Mouse (Mus musculus) heart, adult 9 months (tissue): ENCODE measurements around the gene Hist1h2bc.
"Not testable (repeated sequence)": the region's sequence is repeated elsewhere in the genome, so short reads cannot be mapped to it uniquely, and the experiment has no call there.

Source experiments
- DNase-seq, 2 experiments: peaks; one replicate each; pipeline ENCODE4 v3.0.0; 2022; ENCODE audit warnings: low spot score in 2 of 2

Gene Hist1h2bc

GRCm38 (mm10) chr13:23683755-23684281 is at the start of gene Hist1h2bc, which contains the start of gene Hist1h2ac:
Gene Hist1h2bc (plus strand): TSS chr13:23684199.
Gene Hist1h2ac (minus strand): TSS chr13:23683948.
- peak; percentile 94 to 99 for DNase-seq

- DNase-seq = no peak
Observed at GRCm38 (mm10) chr13:23659636-23660366, 24.2 kb upstream of the Hist1h2bc start.

DNA sequence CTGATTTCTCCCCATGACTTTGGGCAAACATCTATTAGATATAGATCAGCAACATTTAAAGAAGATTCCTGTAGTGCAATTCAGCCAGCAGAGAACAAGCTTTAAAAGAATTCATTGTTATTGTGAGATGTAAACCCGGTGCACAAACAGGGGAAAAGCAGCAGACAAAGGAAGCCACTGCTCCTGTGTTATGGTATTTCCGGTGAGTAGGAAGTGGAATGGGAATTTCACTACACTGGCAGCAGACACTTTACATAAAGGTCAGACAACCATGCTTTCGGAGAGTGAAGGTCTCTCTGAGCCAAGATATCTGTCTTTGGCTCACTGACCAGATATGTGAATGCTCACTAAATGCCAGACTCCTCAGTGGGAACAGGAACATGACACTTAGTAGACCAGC is 21.5 kb upstream of the Hist1h2bc start:
- DNase-seq = no peak

DNA sequence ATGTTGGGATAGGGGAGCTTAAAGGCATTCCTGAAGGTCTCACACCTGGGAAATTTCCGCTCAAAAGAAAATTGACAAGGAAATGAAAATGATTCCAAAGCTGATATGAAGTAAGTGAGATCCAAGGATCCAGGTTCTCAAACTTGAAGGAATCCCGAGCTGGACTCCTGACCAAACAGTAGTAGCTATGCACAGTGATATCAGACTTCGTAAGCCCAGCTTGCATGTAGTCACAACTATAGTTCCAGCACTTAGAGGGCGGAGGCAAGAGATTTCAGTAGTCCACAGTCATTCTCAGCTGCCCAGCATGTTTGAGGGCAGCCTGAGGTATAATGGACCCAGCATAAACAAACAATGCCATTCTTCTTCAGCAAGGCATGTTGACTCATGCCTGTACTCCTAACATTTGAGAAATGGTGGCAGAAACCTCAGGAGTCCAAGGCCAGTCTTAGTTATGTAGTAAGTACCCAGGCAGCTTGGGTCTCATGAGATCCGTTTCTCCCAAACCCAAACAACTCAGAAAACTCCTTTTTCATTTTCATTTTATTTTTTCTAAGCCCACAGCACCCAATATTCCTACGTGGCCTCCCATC is 1.9 kb upstream of the Hist1h2bc start:
- DNase-seq = no peak

DNA sequence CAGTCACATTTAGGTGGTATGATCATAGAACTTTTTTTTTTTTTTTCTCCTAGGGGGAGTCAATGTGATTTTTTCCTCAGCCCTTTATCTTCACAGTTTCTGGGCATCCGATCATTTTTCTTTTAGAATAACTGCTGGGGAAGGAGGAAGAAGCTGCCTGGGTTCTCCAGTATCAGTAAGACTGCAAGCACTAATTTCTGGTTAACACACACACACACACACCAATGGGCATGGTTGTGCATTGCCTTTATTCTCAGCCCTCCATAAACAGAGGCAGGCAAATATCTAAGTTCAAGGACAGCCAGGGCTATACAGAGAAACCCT is 1.4 kb upstream of the Hist1h2bc start:
- DNase-seq = no peak

GRCm38 (mm10) chr13:23682947-23683754 is 848 bp upstream of the Hist1h2bc start:
- not testable (repeated sequence) for DNase-seq

DNA sequence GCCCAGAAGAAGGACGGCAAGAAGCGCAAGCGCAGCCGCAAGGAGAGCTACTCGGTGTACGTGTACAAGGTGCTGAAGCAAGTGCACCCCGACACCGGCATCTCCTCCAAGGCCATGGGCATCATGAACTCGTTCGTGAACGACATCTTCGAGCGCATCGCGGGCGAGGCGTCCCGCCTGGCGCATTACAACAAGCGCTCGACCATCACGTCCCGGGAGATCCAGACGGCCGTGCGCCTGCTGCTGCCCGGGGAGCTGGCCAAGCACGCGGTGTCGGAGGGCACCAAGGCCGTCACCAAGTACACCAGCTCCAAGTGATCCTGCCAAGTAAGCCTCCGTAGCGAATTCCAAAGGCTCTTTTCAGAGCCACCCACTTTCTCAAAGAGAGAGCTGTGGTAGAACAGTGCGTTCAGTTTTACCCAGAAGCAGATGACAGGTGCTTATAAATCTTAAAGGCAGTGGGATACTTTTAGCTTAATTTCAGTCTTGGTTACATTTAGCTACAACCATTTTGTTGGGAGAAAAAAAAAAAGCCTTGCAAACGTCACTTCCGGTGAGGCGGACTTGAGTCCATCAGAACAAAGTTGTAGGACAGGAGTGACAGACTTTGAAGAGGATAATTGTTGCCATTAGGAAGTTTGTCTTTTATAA is 421 bp downstream of the Hist1h2bc start:
- DNase-seq = peak; percentile 57 to 80

GRCm38 (mm10) chr13:23685121-23685861 is 1.3 kb downstream of the Hist1h2bc start:
- peak; percentile 25 to 29 for DNase-seq

DNA sequence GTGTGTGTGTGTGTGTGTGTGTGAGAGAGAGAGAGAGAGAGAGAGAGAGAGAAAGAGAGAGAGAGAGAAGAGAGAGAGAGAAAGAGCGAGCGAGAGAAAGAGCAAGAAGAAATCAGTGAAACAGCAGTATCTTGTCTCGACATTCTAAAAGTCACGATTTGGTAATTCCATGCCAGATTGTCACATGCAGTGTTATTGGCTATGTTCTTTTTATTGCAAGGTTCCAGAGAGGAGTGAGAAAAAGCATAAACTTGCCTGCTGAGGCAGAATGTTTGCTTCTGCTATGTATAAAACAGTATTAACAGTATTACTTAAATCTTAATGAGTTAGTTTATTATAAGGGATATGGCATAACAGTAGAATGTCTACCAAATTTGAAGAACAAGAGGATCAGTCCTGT is 2.0 kb downstream of the Hist1h2bc start:
- DNase-seq = no peak

- no peak for DNase-seq
Observed at GRCm38 (mm10) chr13:23687181-23687580, 3.2 kb downstream of the Hist1h2bc start.

DNA sequence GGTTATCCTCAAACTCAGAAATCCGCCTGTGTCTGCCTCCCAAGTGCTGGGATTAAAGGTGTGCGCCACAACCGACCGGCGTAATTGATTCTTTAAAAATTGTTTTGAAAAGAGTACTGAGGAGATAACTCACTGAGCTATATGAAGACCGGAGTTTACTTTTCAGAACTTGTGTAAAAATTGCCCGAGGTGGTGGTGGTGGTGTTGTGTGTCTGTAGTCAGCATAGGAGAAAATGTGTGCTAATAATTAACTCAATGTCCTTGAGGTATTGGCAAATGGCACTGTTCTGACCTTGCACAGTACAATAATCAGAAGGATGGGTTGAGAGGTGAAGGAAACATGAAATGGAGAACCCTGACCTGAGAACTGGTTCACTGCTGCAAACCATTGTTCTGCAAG is 3.9 kb downstream of the Hist1h2bc start:
- DNase-seq = no peak

- no peak for DNase-seq
Observed at GRCm38 (mm10) chr13:23688956-23689355, 5.0 kb downstream of the Hist1h2bc start.

- no peak for DNase-seq
Observed at GRCm38 (mm10) chr13:23689459-23689858, 5.5 kb downstream of the Hist1h2bc start.

DNA sequence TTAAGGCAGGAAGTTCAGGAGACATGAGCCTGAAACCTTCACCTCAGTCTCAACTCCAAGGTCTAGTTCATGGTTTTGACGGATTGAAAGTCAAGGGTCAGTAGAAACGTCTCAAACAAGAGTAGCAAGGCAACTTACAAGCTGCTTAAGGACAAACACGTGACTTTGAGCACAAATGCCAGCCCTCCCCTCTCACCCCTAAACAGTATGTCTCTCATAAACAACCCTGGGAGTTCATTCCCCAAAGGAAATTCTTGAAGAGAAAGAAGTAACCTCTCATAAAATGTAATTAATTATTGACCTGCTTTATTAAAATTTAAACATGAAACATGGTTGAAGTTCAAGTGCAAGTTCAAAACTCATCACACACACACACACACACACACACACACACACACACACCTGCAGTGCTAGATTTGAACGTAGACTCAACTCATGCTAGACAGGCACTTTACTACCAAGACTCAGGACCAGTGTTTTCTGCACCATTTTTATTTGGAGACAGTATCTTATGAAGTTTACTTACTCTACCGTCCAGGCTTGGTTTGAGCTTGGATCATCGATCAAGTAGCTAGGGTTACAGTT is 9.9 kb downstream of the Hist1h2bc start:
- no peak for DNase-seq

DNA sequence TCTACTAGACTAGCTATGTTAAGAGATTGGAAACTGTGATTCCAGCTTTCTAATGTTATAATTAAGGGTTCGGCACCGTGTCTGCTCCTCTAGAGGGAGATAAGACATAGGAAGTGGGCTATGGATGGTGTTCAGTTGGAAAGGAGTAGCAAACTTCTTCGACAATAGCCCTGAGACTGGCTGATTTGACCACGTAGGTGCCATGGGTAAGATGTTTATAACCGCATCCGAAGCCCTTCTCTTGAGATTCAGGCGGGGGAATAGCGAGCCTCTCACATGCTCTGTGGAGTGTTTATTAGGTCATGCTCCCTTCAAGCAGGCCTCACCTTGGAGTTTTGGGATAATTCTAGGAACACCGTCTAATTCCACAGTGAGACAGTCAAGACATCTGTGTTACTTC is 11.0 kb downstream of the Hist1h2bc start:
- DNase-seq = no peak

DNA sequence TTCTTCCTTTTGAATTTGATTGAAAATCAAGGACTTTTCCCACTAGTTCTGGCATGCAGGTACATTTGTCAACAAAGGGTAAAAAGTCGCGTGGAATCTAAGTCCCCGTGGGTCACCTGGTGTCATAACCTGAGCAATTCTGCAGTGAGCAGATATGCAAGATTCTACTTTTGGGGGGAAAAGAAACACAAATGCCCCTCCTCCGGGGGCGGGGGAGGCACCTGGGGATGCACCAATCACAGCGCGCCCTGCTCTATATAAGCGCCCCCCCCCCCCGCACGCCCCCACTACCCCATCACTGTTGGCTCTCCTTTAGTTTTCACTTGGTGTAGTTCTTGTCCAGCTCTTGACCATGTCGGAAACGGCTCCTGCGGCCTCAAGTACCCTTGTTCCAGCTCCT is 11.5 kb downstream of the Hist1h2bc start, which contains the start of gene Hist1h1t:
Hist1h1t (plus strand) TSS at position 301 of the 400 bp plus-strand sequence.
- DNase-seq = no peak

DNA sequence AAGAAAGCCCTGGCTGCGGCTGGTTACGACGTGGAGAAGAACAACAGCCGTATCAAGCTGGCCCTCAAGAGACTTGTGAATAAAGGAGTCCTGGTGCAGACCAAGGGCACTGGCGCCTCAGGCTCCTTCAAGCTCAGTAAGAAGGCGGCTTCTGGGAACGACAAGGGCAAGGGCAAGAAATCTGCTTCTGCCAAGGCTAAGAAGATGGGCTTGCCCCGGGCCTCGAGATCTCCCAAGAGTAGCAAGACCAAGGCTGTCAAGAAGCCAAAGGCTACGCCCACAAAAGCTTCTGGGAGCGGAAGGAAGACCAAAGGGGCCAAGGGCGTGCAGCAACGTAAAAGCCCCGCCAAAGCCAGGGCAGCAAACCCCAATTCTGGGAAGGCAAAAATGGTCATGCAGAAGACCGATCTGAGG is 12.1 kb downstream of the Hist1h2bc start:
- no peak for DNase-seq

GRCm38 (mm10) chr13:23697491-23698299 is 13.7 kb downstream of the Hist1h2bc start:
- peak in 1 of 2 experiments; percentile 48 for DNase-seq

DNA sequence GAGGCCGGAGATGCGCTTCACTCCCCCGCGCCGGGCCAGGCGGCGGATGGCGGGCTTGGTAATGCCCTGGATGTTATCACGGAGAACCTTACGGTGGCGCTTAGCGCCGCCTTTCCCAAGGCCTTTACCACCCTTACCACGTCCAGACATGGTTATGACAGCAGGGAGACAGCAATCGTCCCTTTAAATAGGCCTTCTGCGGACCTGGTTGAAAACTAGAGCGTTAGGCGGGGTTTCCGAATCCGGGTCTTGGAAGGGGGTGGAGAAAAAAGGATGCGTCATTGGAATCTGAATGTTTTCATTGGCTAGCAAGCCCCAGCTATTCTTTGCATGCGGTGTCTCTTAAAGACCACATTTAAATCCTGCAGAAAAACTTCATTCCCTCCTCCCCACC is 14.3 kb downstream of the Hist1h2bc start, which contains the start of gene Hist1h4c:
Hist1h4c (minus strand) TSS at position 155 of the 394 bp plus-strand sequence.
- DNase-seq = peak; percentile 99 to 100

- DNase-seq = no peak
Observed at GRCm38 (mm10) chr13:23698996-23699395, 15.0 kb downstream of the Hist1h2bc start.
